Mouse (Mus musculus): ENCODE measurements around the gene Kcnn1. TPM values are rescaled to one million over a fixed set of nuclear protein-coding genes. Genes with fewer than 3 reads are reported as not detected.

Kcnn1 gene
- polyA plus RNA-seq, 1 experiment from 2014 or later: 1.8 TPM

GRCm38 (mm10) chr8:70852595-70853231 is 10.3 kb downstream of the Kcnn1 start:
- Histone ChIP-seq H3K4me1 (ENCODE audit: control insufficient read depth in 2 of 2, insufficient read depth in 2 of 2, low read length in 2 of 2) (no peaks in the 10 kb centered on the region), H3K4me2 (ENCODE audit: low read length) (no peak overlapping the region), H3K27ac (replicated peaks in 1 of 2; ENCODE audit: control insufficient read depth in 1 of 2, insufficient read depth in 1 of 2, low read depth in 2 of 2, low read length in 2 of 2) (no peak overlapping the region), H3K9ac (ENCODE audit: low read length) (no peak overlapping the region), H3K4me3 (ENCODE audit: control insufficient read depth in 1 of 2, insufficient read depth in 1 of 2, low read depth in 1 of 2, low read length in 2 of 2) (no peak overlapping the region), H3K9me3 (ENCODE audit: control insufficient read depth, low read length) (no peaks in the 10 kb centered on the region), H3K27me3 (ENCODE audit: control insufficient read depth, insufficient read depth, low read length) (0 out of 2 replicates have a peak, but pooled peaks cover 7% of the 10 kb centered on the region), H3K36me3 (ENCODE audit: control insufficient read depth, insufficient read depth, low read length) (no peaks in the 10 kb centered on the region)
- no peak for ATAC-seq (ENCODE audit: insufficient number of reproducible peaks, insufficient read depth, low FRiP score, low read depth)
- WGBS: 87% methylated on average over 41 of the region's 41 CpGs

- H3K27me3 ChIP-seq (ENCODE audit: control insufficient read depth, insufficient read depth, low read length): 0 out of 2 replicates have a peak, but pooled peaks cover 7% of the 10 kb centered on the region
- ATAC-seq (ENCODE audit: insufficient number of reproducible peaks, insufficient read depth, low FRiP score, low read depth): no peak
- H3K4me1 ChIP-seq (ENCODE audit: control insufficient read depth in 2 of 2, insufficient read depth in 2 of 2, low read length in 2 of 2): no peaks in the 10 kb centered on the region
- H3K36me3 ChIP-seq (ENCODE audit: control insufficient read depth, insufficient read depth, low read length): no peaks in the 10 kb centered on the region
- no peaks in the 10 kb centered on the region for H3K9me3 ChIP-seq (ENCODE audit: control insufficient read depth, low read length)
- WGBS: 49% methylated on average over 6 of the region's 6 CpGs
- H3K27ac ChIP-seq (replicated peaks in 1 of 2; ENCODE audit: control insufficient read depth in 1 of 2, insufficient read depth in 1 of 2, low read depth in 2 of 2, low read length in 2 of 2): no peak overlapping the region
- no peak overlapping the region for H3K4me3 ChIP-seq (ENCODE audit: control insufficient read depth in 1 of 2, insufficient read depth in 1 of 2, low read depth in 1 of 2, low read length in 2 of 2)
- H3K9ac ChIP-seq (ENCODE audit: low read length): no peak overlapping the region
- no peak overlapping the region for H3K4me2 ChIP-seq (ENCODE audit: low read length)
Observed at GRCm38 (mm10) chr8:70851837-70852236, 11.2 kb downstream of the Kcnn1 start.

- Histone ChIP-seq H3K9me3 (ENCODE audit: control insufficient read depth, low read length) (no peaks in the 10 kb centered on the region), H3K4me3 (ENCODE audit: control insufficient read depth in 1 of 2, insufficient read depth in 1 of 2, low read depth in 1 of 2, low read length in 2 of 2) (no peak overlapping the region), H3K4me1 (ENCODE audit: control insufficient read depth in 2 of 2, insufficient read depth in 2 of 2, low read length in 2 of 2) (no peaks in the 10 kb centered on the region), H3K36me3 (ENCODE audit: control insufficient read depth, insufficient read depth, low read length) (no peaks in the 10 kb centered on the region), H3K4me2 (ENCODE audit: low read length) (no peak overlapping the region), H3K9ac (ENCODE audit: low read length) (no peak overlapping the region), H3K27me3 (ENCODE audit: control insufficient read depth, insufficient read depth, low read length) (peaks cover 4% of the 10 kb centered on the region; the same call in 1 of the 2 replicates), H3K27ac (replicated peaks in 1 of 2; ENCODE audit: control insufficient read depth in 1 of 2, insufficient read depth in 1 of 2, low read depth in 2 of 2, low read length in 2 of 2) (no peak overlapping the region)
- ATAC-seq (ENCODE audit: insufficient number of reproducible peaks, insufficient read depth, low FRiP score, low read depth): no peak
- 81% methylated on average over 4 of the region's 4 CpGs for WGBS
Observed at GRCm38 (mm10) chr8:70850947-70851346, 12.1 kb downstream of the Kcnn1 start.

GRCm38 (mm10) chr8:70850132-70850845 is 12.8 kb downstream of the Kcnn1 start:
- H3K27me3 ChIP-seq (ENCODE audit: control insufficient read depth, insufficient read depth, low read length): peaks cover 4% of the 10 kb centered on the region; the same call in 1 of the 2 replicates
- H3K4me1 ChIP-seq (ENCODE audit: control insufficient read depth in 2 of 2, insufficient read depth in 2 of 2, low read length in 2 of 2): no peaks in the 10 kb centered on the region
- WGBS: 68% methylated on average over 7 of the region's 7 CpGs

GRCm38 (mm10) chr8:70849333-70849990 is 13.6 kb downstream of the Kcnn1 start:
- H3K9ac ChIP-seq (ENCODE audit: low read length): no peak overlapping the region
- H3K27me3 ChIP-seq (ENCODE audit: control insufficient read depth, insufficient read depth, low read length): peaks cover 4% of the 10 kb centered on the region; the same call in 1 of the 2 replicates
- WGBS: 78% methylated on average over 3 of the region's 3 CpGs
- H3K4me1 ChIP-seq (ENCODE audit: control insufficient read depth in 2 of 2, insufficient read depth in 2 of 2, low read length in 2 of 2): no peaks in the 10 kb centered on the region
- no peak overlapping the region for H3K4me3 ChIP-seq (ENCODE audit: control insufficient read depth in 1 of 2, insufficient read depth in 1 of 2, low read depth in 1 of 2, low read length in 2 of 2)
- ATAC-seq (ENCODE audit: insufficient number of reproducible peaks, insufficient read depth, low FRiP score, low read depth): no peak
- H3K27ac ChIP-seq (replicated peaks in 1 of 2; ENCODE audit: control insufficient read depth in 1 of 2, insufficient read depth in 1 of 2, low read depth in 2 of 2, low read length in 2 of 2): no peak overlapping the region
- H3K4me2 ChIP-seq (ENCODE audit: low read length): no peak overlapping the region
- no peaks in the 10 kb centered on the region for H3K36me3 ChIP-seq (ENCODE audit: control insufficient read depth, insufficient read depth, low read length)
- no peaks in the 10 kb centered on the region for H3K9me3 ChIP-seq (ENCODE audit: control insufficient read depth, low read length)

More at GRCm38 (mm10) chr8:70850132-70850845, 12.8 kb downstream of the Kcnn1 start:
- Histone ChIP-seq H3K4me2 (ENCODE audit: low read length) (no peak overlapping the region), H3K4me3 (ENCODE audit: control insufficient read depth in 1 of 2, insufficient read depth in 1 of 2, low read depth in 1 of 2, low read length in 2 of 2) (no peak overlapping the region), H3K36me3 (ENCODE audit: control insufficient read depth, insufficient read depth, low read length) (no peaks in the 10 kb centered on the region), H3K9me3 (ENCODE audit: control insufficient read depth, low read length) (no peaks in the 10 kb centered on the region), H3K27ac (replicated peaks in 1 of 2; ENCODE audit: control insufficient read depth in 1 of 2, insufficient read depth in 1 of 2, low read depth in 2 of 2, low read length in 2 of 2) (no peak overlapping the region), H3K9ac (ENCODE audit: low read length) (no peak overlapping the region)
- no peak for ATAC-seq (ENCODE audit: insufficient number of reproducible peaks, insufficient read depth, low FRiP score, low read depth)

- Histone ChIP-seq H3K9me3 (ENCODE audit: control insufficient read depth, low read length) (no peaks in the 10 kb centered on the region), H3K27me3 (ENCODE audit: control insufficient read depth, insufficient read depth, low read length) (peaks cover 17% of the 10 kb centered on the region), H3K4me1 (ENCODE audit: control insufficient read depth in 2 of 2, insufficient read depth in 2 of 2, low read length in 2 of 2) (no peaks in the 10 kb centered on the region), H3K27ac (replicated peaks in 1 of 2; ENCODE audit: control insufficient read depth in 1 of 2, insufficient read depth in 1 of 2, low read depth in 2 of 2, low read length in 2 of 2) (no peak overlapping the region), H3K4me3 (ENCODE audit: control insufficient read depth in 1 of 2, insufficient read depth in 1 of 2, low read depth in 1 of 2, low read length in 2 of 2) (no peak overlapping the region), H3K36me3 (ENCODE audit: control insufficient read depth, insufficient read depth, low read length) (no peaks in the 10 kb centered on the region), H3K4me2 (ENCODE audit: low read length) (no peak overlapping the region), H3K9ac (ENCODE audit: low read length) (no peak overlapping the region)
- 47% methylated on average over 15 of the region's 15 CpGs for WGBS
- ATAC-seq (ENCODE audit: insufficient number of reproducible peaks, insufficient read depth, low FRiP score, low read depth): no peak
Observed at GRCm38 (mm10) chr8:70846371-70847154, 16.5 kb downstream of the Kcnn1 start.

- Histone ChIP-seq H3K9me3 (ENCODE audit: control insufficient read depth, low read length) (no peaks in the 10 kb centered on the region), H3K4me2 (ENCODE audit: low read length) (no peak overlapping the region), H3K9ac (ENCODE audit: low read length) (no peak overlapping the region), H3K4me1 (ENCODE audit: control insufficient read depth in 2 of 2, insufficient read depth in 2 of 2, low read length in 2 of 2) (peaks cover under 1 to 5% of the 10 kb centered on the region in 2 experiments; a peak in 2 of 4 replicates), H3K27ac (replicated peaks in 1 of 2; ENCODE audit: control insufficient read depth in 1 of 2, insufficient read depth in 1 of 2, low read depth in 2 of 2, low read length in 2 of 2) (no peak overlapping the region), H3K27me3 (ENCODE audit: control insufficient read depth, insufficient read depth, low read length) (peaks cover 19% of the 10 kb centered on the region), H3K4me3 (ENCODE audit: control insufficient read depth in 1 of 2, insufficient read depth in 1 of 2, low read depth in 1 of 2, low read length in 2 of 2) (no peak overlapping the region), H3K36me3 (ENCODE audit: control insufficient read depth, insufficient read depth, low read length) (no peaks in the 10 kb centered on the region)
- WGBS: 44% methylated on average over 5 of the region's 5 CpGs
- ATAC-seq (ENCODE audit: insufficient number of reproducible peaks, insufficient read depth, low FRiP score, low read depth): no peak
Observed at GRCm38 (mm10) chr8:70845108-70845507, 17.9 kb downstream of the Kcnn1 start.
